Mouse (Mus musculus) myocyte (in vitro differentiated cells): ENCODE results near the gene Syngr1.

Experiments used
- CEBPB ChIP-seq: IDR thresholded peaks from 2 replicates; pipeline ENCODE4 v1.6.1; 2011; ENCODE audit warnings: mild to moderate bottlenecking, moderate library complexity; ENCODE audit not compliant: poor library complexity, insufficient read depth, severe bottlenecking
- E2F4 ChIP-seq: IDR thresholded peaks from one replicate; pipeline ENCODE4 v1.6.1; 2011; ENCODE audit warnings: mild to moderate bottlenecking, control low read depth, moderate library complexity; ENCODE audit not compliant: insufficient read depth
- MAX ChIP-seq: IDR thresholded peaks from one replicate; pipeline ENCODE4 v1.6.1; 2011; ENCODE audit warnings: low read depth, mild to moderate bottlenecking, control low read depth
- MYOD1 ChIP-seq, 3 experiments: IDR thresholded peaks; one replicate each; pipeline ENCODE4 v1.6.1; 2011; ENCODE audit warnings: control low read depth in 2 of 3, low read depth in 2 of 3, mild to moderate bottlenecking in 2 of 3, moderate library complexity in 1 of 3; ENCODE audit not compliant: insufficient read length in 2 of 3, control insufficient read depth in 1 of 3
- MYOG ChIP-seq, 3 experiments: IDR thresholded peaks; one replicate each; pipeline ENCODE4 v1.6.1; 2011; ENCODE audit warnings: control low read depth in 2 of 3, low read depth in 2 of 3, mild to moderate bottlenecking in 2 of 3; ENCODE audit not compliant: insufficient read length in 2 of 3, control insufficient read depth in 1 of 3, insufficient read depth in 1 of 3
- POLR2A ChIP-seq: IDR thresholded peaks from one replicate; pipeline ENCODE4 v1.6.1; 2011; ENCODE audit warnings: low read depth, mild to moderate bottlenecking, control low read depth, moderate library complexity; ENCODE audit not compliant: insufficient read length
- POLR2AphosphoS2 ChIP-seq: IDR thresholded peaks from one replicate; pipeline ENCODE4 v1.6.1; 2011; ENCODE audit warnings: low read depth, control low read depth; ENCODE audit not compliant: insufficient read length
- TCF12 ChIP-seq: IDR thresholded peaks from one replicate; pipeline ENCODE4 v1.6.1; 2011; ENCODE audit warnings: mild to moderate bottlenecking, control low read depth; ENCODE audit not compliant: poor library complexity, insufficient read depth, severe bottlenecking
- USF1 ChIP-seq: IDR thresholded peaks from one replicate; pipeline ENCODE4 v1.6.1; 2011; ENCODE audit warnings: low read depth, mild to moderate bottlenecking, control low read depth, moderate library complexity

- no peak for TF ChIP-seq TCF12
- TF ChIP-seq MAX: no peak
- peak; percentile 12 for TF ChIP-seq POLR2A
- peak in 1 of 3 experiments; percentile 38 for TF ChIP-seq MYOD1 (IDR thresholded peaks at IDR 0.05; ENCODE audit: control insufficient read depth in 1 of 3, insufficient read length in 2 of 3, low read depth in 2 of 3)
- TF ChIP-seq E2F4: no peak
- no peak for TF ChIP-seq CEBPB
- peak; percentile 59 for TF ChIP-seq POLR2AphosphoS2
- peak in 1 of 3 experiments; percentile 24 for TF ChIP-seq MYOG (IDR thresholded peaks at IDR 0.05; ENCODE audit: control insufficient read depth in 1 of 3, insufficient read depth in 1 of 3, insufficient read length in 2 of 3, low read depth in 2 of 3)
- no peak for TF ChIP-seq USF1
These were observed 16.3 kb upstream of the Syngr1 start for GRCm38 (mm10) chr15:80074663-80075373.
